Mouse (Mus musculus) heart, adult 2 months (tissue): Measurements from ENCODE around the gene Cib4. TPM values are rescaled to one million over a fixed set of nuclear protein-coding genes. Genes with fewer than 3 reads are reported as not detected.

ENCODE experiments used
- DNase-seq, 2 experiments: peaks; one replicate each; pipeline ENCODE4 v3.0.0; 2021
- H3K27ac ChIP-seq: fragments of 200-600 bp; 2 replicates; pipeline ENCODE4 v1.8.1; 2022
- H3K27me3 ChIP-seq: fragments of 200-500 bp; 2 replicates; pipeline ENCODE4 v1.6.1; 2012; ENCODE audit warnings: mild to moderate bottlenecking, low read length, inconsistent platforms, mixed read lengths; ENCODE audit not compliant: control insufficient read depth, insufficient read depth
- H3K36me3 ChIP-seq: fragments of 200-500 bp; 2 replicates; pipeline ENCODE4 v1.6.1; 2012; ENCODE audit warnings: low read length, inconsistent platforms; ENCODE audit not compliant: control insufficient read depth, insufficient read depth
- H3K4me1 ChIP-seq: fragments of 200-500 bp; 2 replicates; pipeline ENCODE4 v1.6.1; 2011; ENCODE audit warnings: low read length; ENCODE audit not compliant: control insufficient read depth, insufficient read depth
- H3K4me3 ChIP-seq: fragments of 200-600 bp; 2 replicates; pipeline ENCODE4 v1.8.1; 2022
- H3K79me2 ChIP-seq: fragments of 200-500 bp; replicated peaks from 2 replicates; pipeline ENCODE4 v1.6.1; 2012; ENCODE audit warnings: mild to moderate bottlenecking, inconsistent platforms, low read length, moderate library complexity, mixed read lengths; ENCODE audit not compliant: control insufficient read depth, insufficient read depth
- H3K9ac ChIP-seq: fragments of 200-500 bp; 2 replicates; pipeline ENCODE4 v1.6.1; 2012; ENCODE audit warnings: low read depth, mild to moderate bottlenecking, control low read depth, inconsistent platforms, low read length, mixed read lengths
- CTCF ChIP-seq: fragments of 200-600 bp; IDR thresholded peaks from 2 replicates; pipeline ENCODE4 v1.8.1; 2022; ENCODE audit warnings: antibody characterized with exemption, mild to moderate bottlenecking, moderate library complexity
- EP300 ChIP-seq: fragments of 200-500 bp; IDR thresholded peaks from 2 replicates; pipeline ENCODE4 v1.6.1; 2011; ENCODE audit warnings: low read depth, low read length, control low read depth; ENCODE audit not compliant: insufficient read depth
- POLR2A ChIP-seq: fragments of 200-500 bp; IDR thresholded peaks from 2 replicates; pipeline ENCODE4 v1.6.1; 2011; ENCODE audit warnings: mild to moderate bottlenecking, low read depth, low read length, control low read depth; ENCODE audit not compliant: insufficient read depth
- WGBS: fragments of 180-500 bp; shearing (Covaris S2); methylation state at CpG from one replicate; pipeline ENCODE4 v1.1.7; 2018; 5-methylcytosine and 5-hydroxymethylcytosine counted together
- intact Hi-C: fragments of 180-260 bp; cut with DNase I; formaldehyde crosslinking; loops from one replicate; pipeline ENCODE4 v1.15.1; 2025
- polyA plus RNA-seq: library from polyadenylated mRNA; depleted of rRNA; stranded (reverse); fragments of >200 nt; gene quantifications from 2 replicates; pipeline ENCODE4 v1.2.3, GENCODE M21; 2012
- total RNA-seq, 2 experiments: library from RNA; stranded (reverse); gene quantifications; 2 replicates each; pipeline ENCODE4 v1.2.3; 2021

Cib4 gene
- total and polyA plus RNA-seq, 3 experiments = not detected

- Histone ChIP-seq H3K9ac (no peak overlapping the region), H3K27ac (no peak overlapping the region), H3K4me3 (no peak overlapping the region), H3K79me2 (no peaks in the 10 kb centered on the region), H3K4me1 (no peaks in the 10 kb centered on the region), H3K27me3 (no peaks in the 10 kb centered on the region), H3K36me3 (no peaks in the 10 kb centered on the region)
- DNase-seq = no peak
- no peak for TF ChIP-seq EP300
- TF ChIP-seq POLR2A = no peak
- no peak for TF ChIP-seq CTCF
- 79% methylated on average over 5 of the region's 5 CpGs for WGBS
- intact Hi-C loops = no loop called here
Observed at GRCm38 (mm10) chr5:30527129-30527528, 18.5 kb downstream of the Cib4 start.

GRCm38 (mm10) chr5:30525920-30526836, 19.5 kb downstream of the Cib4 start:
- intact Hi-C loops = no loop called here
- no peak for TF ChIP-seq EP300
- no peak for TF ChIP-seq CTCF
- TF ChIP-seq POLR2A = no peak
- no peak overlapping the region for H3K9ac ChIP-seq
- H3K4me3 ChIP-seq = no peak overlapping the region
- H3K27ac ChIP-seq = no peak overlapping the region
- H3K4me1 ChIP-seq = no peaks in the 10 kb centered on the region
- WGBS = 40% methylated on average over 12 of the region's 12 CpGs
- DNase-seq = peak in 1 of 2 experiments; percentile 27
- no peaks in the 10 kb centered on the region for H3K36me3 ChIP-seq
- H3K79me2 ChIP-seq = no peaks in the 10 kb centered on the region
- H3K27me3 ChIP-seq = no peaks in the 10 kb centered on the region

- DNase-seq = no peak
Observed at GRCm38 (mm10) chr5:30524213-30524612, 21.4 kb downstream of the Cib4 start.

GRCm38 (mm10) chr5:30523131-30523530, 22.5 kb downstream of the Cib4 start:
- Histone ChIP-seq H3K79me2 (no peaks in the 10 kb centered on the region), H3K4me3 (no peak overlapping the region), H3K9ac (no peak overlapping the region), H3K27ac (no peak overlapping the region), H3K27me3 (no peaks in the 10 kb centered on the region), H3K4me1 (no peaks in the 10 kb centered on the region), H3K36me3 (no peaks in the 10 kb centered on the region)
- 61% methylated on average over 3 of the region's 3 CpGs for WGBS
- intact Hi-C loops = loop anchor here (5.0 kb wide), 1 partner anchor 49 kb away; no protein-coding TSS in a partner anchor
- no peak for DNase-seq
- TF ChIP-seq POLR2A (no peak), CTCF (no peak)

More at GRCm38 (mm10) chr5:30524213-30524612, 21.4 kb downstream of the Cib4 start:
- Histone ChIP-seq H3K9ac (no peak overlapping the region), H3K4me1 (no peaks in the 10 kb centered on the region), H3K4me3 (no peak overlapping the region), H3K79me2 (no peaks in the 10 kb centered on the region), H3K27ac (no peak overlapping the region), H3K27me3 (no peaks in the 10 kb centered on the region), H3K36me3 (no peaks in the 10 kb centered on the region)
- TF ChIP-seq CTCF (no peak), EP300 (no peak), POLR2A (no peak)
- intact Hi-C loops = loop anchor here (5.0 kb wide), 1 partner anchor 48 kb away; no protein-coding TSS in a partner anchor
- 61% methylated on average over 3 of the region's 3 CpGs for WGBS

GRCm38 (mm10) chr5:30522406-30522805, 23.2 kb downstream of the Cib4 start:
- H3K27me3 ChIP-seq = no peaks in the 10 kb centered on the region
- intact Hi-C loops = loop anchor here (5.0 kb wide), 1 partner anchor 50 kb away; no protein-coding TSS in a partner anchor
- no peak overlapping the region for H3K9ac ChIP-seq
- no peak for DNase-seq
- no peaks in the 10 kb centered on the region for H3K79me2 ChIP-seq
- 88% methylated on average over 8 of the region's 8 CpGs for WGBS
- no peak overlapping the region for H3K27ac ChIP-seq
- no peak for TF ChIP-seq CTCF
- TF ChIP-seq POLR2A = no peak
- no peak for TF ChIP-seq EP300
- H3K4me1 ChIP-seq = no peaks in the 10 kb centered on the region
- no peak overlapping the region for H3K4me3 ChIP-seq
- H3K36me3 ChIP-seq = no peaks in the 10 kb centered on the region

GRCm38 (mm10) chr5:30520214-30520732, 25.4 kb downstream of the Cib4 start:
- 66% methylated on average over 10 of the region's 10 CpGs for WGBS

More at GRCm38 (mm10) chr5:30520214-30520732, 25.4 kb downstream of the Cib4 start:
- H3K9ac ChIP-seq = no peak overlapping the region
- H3K79me2 ChIP-seq = no peaks in the 10 kb centered on the region
- no peaks in the 10 kb centered on the region for H3K27me3 ChIP-seq
- H3K36me3 ChIP-seq = no peaks in the 10 kb centered on the region
- intact Hi-C loops = loop anchor here (5.0 kb wide), 1 partner anchor 52 kb away; no protein-coding TSS in a partner anchor
- no peak for DNase-seq
- H3K4me3 ChIP-seq = no peak overlapping the region
- H3K27ac ChIP-seq = no peak overlapping the region
- TF ChIP-seq POLR2A (no peak), CTCF (peak; percentile 40), EP300 (no peak)
- H3K4me1 ChIP-seq = no peaks in the 10 kb centered on the region
